Mouse (Mus musculus) small intestine, adult 2 months (tissue): ENCODE measurements at regions not wholly inside any gene's neighbourhood (a gene's known extent, or its start where the extent isn't known, plus 50 kb on each side); places are given as distances from the start of the nearest gene placed in this dataset.

Source experiments
- CTCF ChIP-seq: fragments of 200-500 bp; IDR thresholded peaks from 2 replicates; pipeline ENCODE4 v1.5.1; 2012; ENCODE audit warnings: low read depth, mild to moderate bottlenecking, control low read depth, inconsistent platforms, low read length, moderate library complexity, mixed read lengths; ENCODE audit not compliant: insufficient replicate concordance, insufficient read length; ENCODE audit errors: extremely low read depth
- POLR2A ChIP-seq: fragments of 200-500 bp; IDR thresholded peaks from 2 replicates; pipeline ENCODE4 v1.6.1; 2012; ENCODE audit warnings: low read depth, mild to moderate bottlenecking, control low read depth, inconsistent platforms, low read length, moderate library complexity

DNA sequence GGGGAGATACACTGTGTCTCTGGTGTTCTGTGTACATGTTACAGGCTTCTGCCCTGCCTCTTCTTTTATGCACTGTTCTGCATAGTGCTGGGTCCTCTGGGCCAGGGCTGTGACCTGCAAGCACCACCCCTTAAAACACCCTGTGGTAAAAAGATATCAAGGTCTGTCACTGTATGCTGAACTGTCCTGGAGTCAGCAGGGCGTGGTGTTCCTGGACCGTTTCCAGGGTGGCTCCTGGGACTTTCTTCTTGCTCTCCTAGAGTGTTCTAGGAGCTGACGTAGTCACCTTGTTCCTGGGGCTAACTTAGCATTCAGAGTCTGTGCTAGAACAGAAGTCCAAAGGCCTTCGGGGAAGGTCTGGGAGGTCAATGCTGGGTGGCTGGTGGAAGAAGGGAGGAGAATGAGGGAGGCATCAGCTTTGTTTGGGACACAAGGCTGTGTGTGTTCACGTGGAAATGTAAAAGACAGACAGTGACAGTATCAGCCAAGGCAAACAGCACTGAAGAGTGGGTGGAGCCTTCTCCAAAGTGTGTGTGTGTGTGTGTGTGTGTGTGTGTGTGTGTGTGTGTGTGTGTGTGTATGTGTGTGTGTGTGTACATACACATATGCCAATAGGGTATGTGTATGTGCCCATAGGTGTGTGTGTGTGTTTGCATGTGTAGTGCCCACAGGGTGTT lies 133.0 kb downstream of the Gadd45g start:
- no peak for TF ChIP-seq CTCF
- TF ChIP-seq POLR2A: no peak
